Mouse (Mus musculus): ENCODE results near the gene Spdl1. TPM values are rescaled to one million over a fixed set of nuclear protein-coding genes. Genes with fewer than 3 reads are reported as not detected.

The Spdl1 gene
- polyA plus RNA-seq, 1 experiment from 2014 or later: 3.9 TPM

DNA sequence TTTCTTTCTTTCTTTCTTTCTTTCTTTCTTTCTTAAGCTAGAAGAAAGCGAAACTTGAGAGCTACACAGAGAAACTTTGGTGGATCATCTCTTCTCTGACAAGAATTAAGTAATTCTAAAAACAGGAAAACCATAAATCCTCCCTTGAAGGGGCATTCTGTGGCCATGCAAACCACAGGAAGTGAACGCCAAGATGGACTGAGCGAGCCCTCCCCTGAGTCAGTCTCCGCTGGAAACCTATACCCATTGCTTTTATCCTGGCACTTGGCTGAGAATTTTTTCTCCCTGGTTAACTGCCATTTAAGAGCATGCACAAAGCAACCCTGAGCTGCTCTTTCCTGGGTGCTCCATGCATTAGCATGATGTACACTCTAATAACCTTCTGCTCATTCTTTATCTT lies 53.5 kb downstream of the Spdl1 start:
- H3K36me3 ChIP-seq (ENCODE audit: control insufficient read depth, insufficient read depth): no peaks in the 10 kb centered on the region
- ATAC-seq: no peak
- no peaks in the 10 kb centered on the region for H3K9me3 ChIP-seq (ENCODE audit: control insufficient read depth)
- no peak overlapping the region for H3K9ac ChIP-seq (ENCODE audit: low read depth, low read length)
- no peaks in the 10 kb centered on the region for H3K27me3 ChIP-seq (replicated peaks; ENCODE audit: control insufficient read depth, insufficient read depth, low read length)
- H3K4me1 ChIP-seq (replicated peaks; ENCODE audit: control insufficient read depth, insufficient read depth, low read length): no peaks in the 10 kb centered on the region
- TF ChIP-seq CTCF (IDR thresholded peaks at IDR 0.05; ENCODE audit: low read depth): no peak
- no peak overlapping the region for H3K27ac ChIP-seq (ENCODE audit: low read depth, low read length)
- no peak overlapping the region for H3K4me2 ChIP-seq (replicated peaks; ENCODE audit: low read depth)
- 75% methylated on average over 4 of the region's 4 CpGs for WGBS
- no peak overlapping the region for H3K4me3 ChIP-seq (ENCODE audit: low read depth, low read length)

- no peaks in the 10 kb centered on the region for H3K9me3 ChIP-seq (ENCODE audit: control insufficient read depth)
- ATAC-seq: no peak
- no peak overlapping the region for H3K4me3 ChIP-seq (ENCODE audit: low read depth, low read length)
- no peak overlapping the region for H3K4me2 ChIP-seq (replicated peaks; ENCODE audit: low read depth)
- H3K27ac ChIP-seq (ENCODE audit: low read depth, low read length): no peak overlapping the region
- no peaks in the 10 kb centered on the region for H3K4me1 ChIP-seq (replicated peaks; ENCODE audit: control insufficient read depth, insufficient read depth, low read length)
- no peaks in the 10 kb centered on the region for H3K36me3 ChIP-seq (ENCODE audit: control insufficient read depth, insufficient read depth)
- TF ChIP-seq CTCF (IDR thresholded peaks at IDR 0.05; ENCODE audit: low read depth): no peak
- 84% methylated on average over 3 of the region's 3 CpGs for WGBS
- no peaks in the 10 kb centered on the region for H3K27me3 ChIP-seq (replicated peaks; ENCODE audit: control insufficient read depth, insufficient read depth, low read length)
- H3K9ac ChIP-seq (ENCODE audit: low read depth, low read length): no peak overlapping the region
Observed at GRCm38 (mm10) chr11:34778351-34778750, 55.1 kb downstream of the Spdl1 start.

- H3K9me3 ChIP-seq (ENCODE audit: control insufficient read depth): no peaks in the 10 kb centered on the region
- H3K9ac ChIP-seq (ENCODE audit: low read depth, low read length): no peak overlapping the region
- H3K4me2 ChIP-seq (replicated peaks; ENCODE audit: low read depth): no peak overlapping the region
- H3K4me1 ChIP-seq (replicated peaks; ENCODE audit: control insufficient read depth, insufficient read depth, low read length): no peaks in the 10 kb centered on the region
- no peak overlapping the region for H3K4me3 ChIP-seq (ENCODE audit: low read depth, low read length)
- no peaks in the 10 kb centered on the region for H3K36me3 ChIP-seq (ENCODE audit: control insufficient read depth, insufficient read depth)
- WGBS: 94% methylated on average over 4 of the region's 4 CpGs
- no peaks in the 10 kb centered on the region for H3K27me3 ChIP-seq (replicated peaks; ENCODE audit: control insufficient read depth, insufficient read depth, low read length)
- no peak overlapping the region for H3K27ac ChIP-seq (ENCODE audit: low read depth, low read length)
- no peak for TF ChIP-seq CTCF (IDR thresholded peaks at IDR 0.05; ENCODE audit: low read depth)
- no peak for ATAC-seq
Observed at GRCm38 (mm10) chr11:34777529-34777928, 55.9 kb downstream of the Spdl1 start.

- H3K27ac ChIP-seq (ENCODE audit: low read depth, low read length): no peak overlapping the region
- no peaks in the 10 kb centered on the region for H3K9me3 ChIP-seq (ENCODE audit: control insufficient read depth)
- H3K4me2 ChIP-seq (replicated peaks; ENCODE audit: low read depth): no peak overlapping the region
- ATAC-seq: no peak
- H3K36me3 ChIP-seq (ENCODE audit: control insufficient read depth, insufficient read depth): no peaks in the 10 kb centered on the region
- WGBS: 61% methylated on average over 2 of the region's 2 CpGs
- H3K9ac ChIP-seq (ENCODE audit: low read depth, low read length): no peak overlapping the region
- no peaks in the 10 kb centered on the region for H3K4me1 ChIP-seq (replicated peaks; ENCODE audit: control insufficient read depth, insufficient read depth, low read length)
- H3K27me3 ChIP-seq (replicated peaks; ENCODE audit: control insufficient read depth, insufficient read depth, low read length): no peaks in the 10 kb centered on the region
- no peak overlapping the region for H3K4me3 ChIP-seq (ENCODE audit: low read depth, low read length)
- TF ChIP-seq CTCF (IDR thresholded peaks at IDR 0.05; ENCODE audit: low read depth): no peak
Observed at GRCm38 (mm10) chr11:34776054-34776453, 57.4 kb downstream of the Spdl1 start.

DNA sequence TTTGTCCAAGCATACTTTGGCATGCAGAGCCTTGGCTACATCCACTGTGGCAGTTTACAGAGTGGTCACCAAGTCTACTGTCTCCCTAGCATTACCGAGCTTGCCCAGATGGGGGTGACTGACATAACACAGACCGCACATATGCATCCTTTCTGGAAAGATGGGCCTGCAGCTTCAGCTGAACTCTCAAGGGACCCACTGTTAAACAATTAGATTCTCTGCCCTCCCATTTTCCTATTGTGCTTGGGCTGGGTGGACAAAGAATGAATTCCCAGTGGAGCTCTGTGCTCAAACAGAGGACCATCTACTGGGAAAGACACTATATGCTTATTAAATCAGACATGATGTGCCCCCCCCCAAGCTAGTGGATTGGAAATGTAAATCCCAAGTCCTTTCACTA lies 58.8 kb downstream of the Spdl1 start:
- no peaks in the 10 kb centered on the region for H3K4me1 ChIP-seq (replicated peaks; ENCODE audit: control insufficient read depth, insufficient read depth, low read length)
- no peak overlapping the region for H3K27ac ChIP-seq (ENCODE audit: low read depth, low read length)
- H3K9me3 ChIP-seq (ENCODE audit: control insufficient read depth): no peaks in the 10 kb centered on the region
- H3K27me3 ChIP-seq (replicated peaks; ENCODE audit: control insufficient read depth, insufficient read depth, low read length): no peaks in the 10 kb centered on the region
- no peak overlapping the region for H3K9ac ChIP-seq (ENCODE audit: low read depth, low read length)
- ATAC-seq: no peak
- no peak overlapping the region for H3K4me3 ChIP-seq (ENCODE audit: low read depth, low read length)
- no peak for TF ChIP-seq CTCF (IDR thresholded peaks at IDR 0.05; ENCODE audit: low read depth)
- no peak overlapping the region for H3K4me2 ChIP-seq (replicated peaks; ENCODE audit: low read depth)
- H3K36me3 ChIP-seq (ENCODE audit: control insufficient read depth, insufficient read depth): no peaks in the 10 kb centered on the region
- 65% methylated on average over 2 of the region's 2 CpGs for WGBS

DNA sequence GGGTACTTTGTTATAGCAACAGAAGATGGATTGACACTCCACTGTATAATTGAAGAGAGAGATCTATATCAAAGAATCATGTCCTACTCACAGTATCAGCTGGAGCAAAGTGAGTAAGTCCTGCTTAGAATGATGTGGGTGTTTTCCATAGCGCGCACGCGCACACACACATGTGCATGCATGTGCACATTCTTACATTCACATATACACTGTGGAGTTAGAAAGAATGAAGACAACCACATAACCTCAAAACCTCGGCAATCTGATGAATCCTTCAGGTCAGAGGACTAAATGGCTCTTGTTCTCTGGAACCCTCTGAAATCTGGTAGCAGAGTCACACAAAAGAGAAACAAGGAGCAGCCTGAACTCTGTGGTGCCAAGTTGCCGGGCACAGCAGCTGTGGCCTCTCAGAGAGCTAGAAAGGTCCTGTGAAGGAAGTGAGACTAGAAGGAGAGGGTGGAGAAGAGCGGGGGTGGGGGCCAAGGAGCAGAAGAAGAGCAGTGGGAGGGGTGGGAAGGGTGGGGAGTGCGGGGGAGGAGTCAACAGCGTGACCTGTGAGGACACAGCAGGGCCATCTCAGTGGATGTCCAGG lies 60.0 kb downstream of the Spdl1 start:
- Histone ChIP-seq H3K27ac (ENCODE audit: low read depth, low read length) (no peak overlapping the region), H3K4me3 (ENCODE audit: low read depth, low read length) (no peak overlapping the region), H3K9me3 (ENCODE audit: control insufficient read depth) (no peaks in the 10 kb centered on the region), H3K4me1 (replicated peaks; ENCODE audit: control insufficient read depth, insufficient read depth, low read length) (no peaks in the 10 kb centered on the region), H3K36me3 (ENCODE audit: control insufficient read depth, insufficient read depth) (no peaks in the 10 kb centered on the region), H3K4me2 (replicated peaks; ENCODE audit: low read depth) (no peak overlapping the region), H3K27me3 (replicated peaks; ENCODE audit: control insufficient read depth, insufficient read depth, low read length) (no peaks in the 10 kb centered on the region), H3K9ac (ENCODE audit: low read depth, low read length) (no peak overlapping the region)
- 84% methylated on average over 9 of the region's 9 CpGs for WGBS
- no peak for TF ChIP-seq CTCF (IDR thresholded peaks at IDR 0.05; ENCODE audit: low read depth)
- no peak for ATAC-seq
